Mouse (Mus musculus) embryonic facial prominence, embryonic 10.5 days (tissue): ENCODE measurements around the gene Smad3. TPM values are rescaled to one million over a fixed set of nuclear protein-coding genes. Genes with fewer than 3 reads are reported as not detected.
A peak's percentile ranks its signal among the peaks of the same experiment; 100 is the strongest.

ENCODE experiments used
- DNase-seq: peaks from one replicate; pipeline ENCODE4 v3.0.0-alpha.2; 2017; ENCODE audit warnings: low spot score
- H3K27ac ChIP-seq: fragments of 300-500 bp; sonication (generic); replicated peaks from 2 replicates; pipeline ENCODE4 v1.5.1; 2016; ENCODE audit warnings: mild to moderate bottlenecking
- H3K27me3 ChIP-seq: fragments of 300-500 bp; sonication (generic); replicated peaks from 2 replicates; pipeline ENCODE4 v1.6.1; 2016; ENCODE audit warnings: low read depth, mild to moderate bottlenecking; ENCODE audit not compliant: poor library complexity, severe bottlenecking
- H3K36me3 ChIP-seq: fragments of 300-500 bp; sonication (generic); replicated peaks from 2 replicates; pipeline ENCODE4 v1.6.1; 2016; ENCODE audit warnings: mild to moderate bottlenecking, moderate library complexity
- H3K4me1 ChIP-seq: fragments of 300-500 bp; sonication (generic); 2 replicates; pipeline ENCODE4 v1.6.1; 2016
- H3K4me3 ChIP-seq: fragments of 300-500 bp; sonication (generic); 2 replicates; pipeline ENCODE4 v1.5.1; 2016; ENCODE audit warnings: mild to moderate bottlenecking, moderate library complexity
- H3K9me3 ChIP-seq: fragments of 300-500 bp; sonication (generic); 2 replicates; pipeline ENCODE4 v1.6.1; 2016; ENCODE audit warnings: mild to moderate bottlenecking
- WGBS: fragments of 180-500 bp; shearing (Covaris S2); methylation state at CpG from one replicate; pipeline ENCODE4 v1.1.7; 2016; 5-methylcytosine and 5-hydroxymethylcytosine counted together
- polyA plus RNA-seq: library from polyadenylated mRNA; unstranded; fragments of >200 nt; fragmentation: Nextera tagmentation; extraction: Ambion mirVana; gene quantifications from 2 replicates; pipeline ENCODE4 v1.2.1, GENCODE M21; 2016

Smad3 gene
- polyA plus RNA-seq, 1 experiment from 2014 or later = 23.4 TPM

GRCm38 (mm10) chr9:63660691-63661090 is 97.1 kb downstream of the Smad3 start:
- WGBS = 95% methylated on average over 3 of the region's 3 CpGs
- DNase-seq = no peak
- no peak overlapping the region for H3K27ac ChIP-seq
- no peaks in the 10 kb centered on the region for H3K27me3 ChIP-seq
- H3K4me1 ChIP-seq = peaks cover 39% of the 10 kb centered on the region
- H3K36me3 ChIP-seq = peaks cover 90% of the 10 kb centered on the region
- H3K4me3 ChIP-seq = no peak overlapping the region
- no peaks in the 10 kb centered on the region for H3K9me3 ChIP-seq

- no peak overlapping the region for H3K4me3 ChIP-seq
- H3K27ac ChIP-seq = no peak overlapping the region
- 92% methylated on average over 4 of the region's 4 CpGs for WGBS
- no peaks in the 10 kb centered on the region for H3K9me3 ChIP-seq
- DNase-seq = no peak
- H3K36me3 ChIP-seq = peaks cover 90% of the 10 kb centered on the region
- peaks cover 39% of the 10 kb centered on the region for H3K4me1 ChIP-seq
- H3K27me3 ChIP-seq = no peaks in the 10 kb centered on the region
Measured at GRCm38 (mm10) chr9:63660061-63660460, 97.7 kb downstream of the Smad3 start.

GRCm38 (mm10) chr9:63658970-63659371 is 98.8 kb downstream of the Smad3 start:
- WGBS = 79% methylated on average over 5 of the region's 5 CpGs
- Histone ChIP-seq H3K9me3 (no peaks in the 10 kb centered on the region), H3K4me1 (peaks cover 34% of the 10 kb centered on the region), H3K36me3 (peaks cover 92% of the 10 kb centered on the region), H3K27me3 (no peaks in the 10 kb centered on the region), H3K4me3 (no peak overlapping the region), H3K27ac (no peak overlapping the region)
- no peak for DNase-seq

DNA sequence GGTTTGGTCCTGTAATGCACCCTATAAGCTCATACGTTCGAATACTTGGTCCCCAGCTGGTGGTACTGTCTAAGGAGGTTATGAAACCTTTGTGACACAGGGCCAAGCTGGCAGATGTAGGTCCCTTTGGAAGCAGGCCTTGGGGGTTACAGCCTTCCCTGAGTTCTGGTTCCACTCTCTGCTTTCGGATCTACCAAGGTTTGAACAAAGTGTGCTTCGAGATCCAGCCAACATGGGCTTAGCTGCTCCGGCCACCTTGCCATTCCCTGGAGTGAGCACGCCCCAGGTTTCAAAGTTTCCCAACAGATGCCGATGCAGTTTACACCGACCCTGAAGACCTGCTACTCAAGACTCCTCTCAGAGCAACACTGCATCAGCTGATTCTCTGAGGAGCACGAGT is 99.4 kb downstream of the Smad3 start:
- Histone ChIP-seq H3K4me3 (no peak overlapping the region), H3K4me1 (peaks cover 34% of the 10 kb centered on the region), H3K36me3 (peaks cover 92% of the 10 kb centered on the region), H3K27me3 (no peaks in the 10 kb centered on the region), H3K9me3 (no peaks in the 10 kb centered on the region), H3K27ac (no peak overlapping the region)
- no peak for DNase-seq
- WGBS = 94% methylated on average over 9 of the region's 9 CpGs

DNA sequence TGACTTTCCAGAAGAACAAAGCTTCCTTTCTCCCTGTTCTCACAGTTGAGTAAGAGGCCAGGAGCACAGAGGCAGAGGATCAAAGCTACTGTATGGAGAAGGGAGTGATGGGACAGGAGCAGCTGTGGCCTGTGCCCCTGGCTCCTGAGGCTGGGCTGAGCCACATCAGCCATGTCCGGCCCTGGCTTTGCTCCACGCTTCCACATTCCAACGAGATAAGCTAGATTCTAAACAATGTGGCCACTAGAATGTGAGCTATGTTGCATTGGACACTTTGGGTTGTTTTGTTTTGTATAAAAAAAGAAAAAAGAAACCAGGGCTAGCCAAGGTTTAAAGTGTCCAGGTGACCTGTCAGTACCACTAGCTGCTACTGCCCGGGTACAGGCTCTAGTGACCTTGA is 100.6 kb downstream of the Smad3 start:
- Histone ChIP-seq H3K9me3 (no peaks in the 10 kb centered on the region), H3K27ac (no peak overlapping the region), H3K4me1 (peaks cover 27% of the 10 kb centered on the region), H3K4me3 (no peak overlapping the region), H3K36me3 (peaks cover 92% of the 10 kb centered on the region), H3K27me3 (no peaks in the 10 kb centered on the region)
- no peak for DNase-seq
- 82% methylated on average over 4 of the region's 4 CpGs for WGBS

GRCm38 (mm10) chr9:63655092-63655491 is 102.7 kb downstream of the Smad3 start:
- 74% methylated on average over 1 of the region's 1 CpGs for WGBS
- Histone ChIP-seq H3K4me1 (peaks cover 23% of the 10 kb centered on the region), H3K4me3 (no peak overlapping the region), H3K27me3 (no peaks in the 10 kb centered on the region), H3K9me3 (no peaks in the 10 kb centered on the region), H3K36me3 (peaks cover 92% of the 10 kb centered on the region), H3K27ac (no peak overlapping the region)
- no peak for DNase-seq

GRCm38 (mm10) chr9:63654575-63654974 is 103.2 kb downstream of the Smad3 start:
- Histone ChIP-seq H3K36me3 (peaks cover 92% of the 10 kb centered on the region), H3K9me3 (no peaks in the 10 kb centered on the region), H3K4me1 (peaks cover 23% of the 10 kb centered on the region), H3K27ac (no peak overlapping the region), H3K27me3 (no peaks in the 10 kb centered on the region), H3K4me3 (no peak overlapping the region)
- no peak for DNase-seq
- 95% methylated on average over 8 of the region's 8 CpGs for WGBS

GRCm38 (mm10) chr9:63653666-63654065 is 104.1 kb downstream of the Smad3 start:
- no peaks in the 10 kb centered on the region for H3K27me3 ChIP-seq
- H3K4me1 ChIP-seq = peaks cover 21% of the 10 kb centered on the region
- no peak for DNase-seq

GRCm38 (mm10) chr9:63651594-63651993 is 106.2 kb downstream of the Smad3 start:
- WGBS = 88% methylated on average over 11 of the region's 11 CpGs
- H3K9me3 ChIP-seq = no peaks in the 10 kb centered on the region
- peaks cover 21% of the 10 kb centered on the region for H3K4me1 ChIP-seq
- no peak for DNase-seq
- H3K27me3 ChIP-seq = no peaks in the 10 kb centered on the region
- H3K4me3 ChIP-seq = no peak overlapping the region
- H3K27ac ChIP-seq = peak overlapping the region; percentile 10; the same call in 1 of the 2 replicates
- peaks cover 96% of the 10 kb centered on the region for H3K36me3 ChIP-seq

More at GRCm38 (mm10) chr9:63653666-63654065, 104.1 kb downstream of the Smad3 start:
- Histone ChIP-seq H3K4me3 (no peak overlapping the region), H3K27ac (no peak overlapping the region), H3K9me3 (no peaks in the 10 kb centered on the region), H3K36me3 (peaks cover 92% of the 10 kb centered on the region)
- WGBS = 39% methylated on average over 7 of the region's 7 CpGs

DNA sequence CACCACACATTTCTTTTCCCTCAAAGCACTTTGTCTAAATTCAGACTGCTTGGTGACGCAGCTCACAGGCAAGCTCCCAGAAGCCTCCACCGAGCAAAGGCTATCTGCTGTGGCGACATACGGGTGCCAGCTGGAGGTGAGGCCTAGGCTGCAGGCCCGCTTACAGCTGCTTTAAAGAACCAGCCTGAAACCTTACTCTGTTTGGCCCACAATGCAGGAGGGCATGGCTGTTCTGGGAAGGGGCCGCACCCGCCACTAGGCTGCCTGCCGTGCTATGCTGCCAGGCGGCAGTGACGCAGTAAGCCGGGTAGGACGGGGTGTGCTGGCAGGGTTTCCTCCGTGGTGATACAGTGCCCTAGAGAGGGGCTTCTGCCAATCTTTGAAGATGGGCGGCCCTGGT is 106.9 kb downstream of the Smad3 start:
- WGBS = 89% methylated on average over 14 of the region's 14 CpGs
- DNase-seq = no peak
- Histone ChIP-seq H3K27ac (peak overlapping the region; percentile 10; the same call in 1 of the 2 replicates), H3K4me3 (no peak overlapping the region), H3K9me3 (no peaks in the 10 kb centered on the region), H3K36me3 (peaks cover 100% of the 10 kb centered on the region), H3K4me1 (peaks cover 21% of the 10 kb centered on the region), H3K27me3 (no peaks in the 10 kb centered on the region)

DNA sequence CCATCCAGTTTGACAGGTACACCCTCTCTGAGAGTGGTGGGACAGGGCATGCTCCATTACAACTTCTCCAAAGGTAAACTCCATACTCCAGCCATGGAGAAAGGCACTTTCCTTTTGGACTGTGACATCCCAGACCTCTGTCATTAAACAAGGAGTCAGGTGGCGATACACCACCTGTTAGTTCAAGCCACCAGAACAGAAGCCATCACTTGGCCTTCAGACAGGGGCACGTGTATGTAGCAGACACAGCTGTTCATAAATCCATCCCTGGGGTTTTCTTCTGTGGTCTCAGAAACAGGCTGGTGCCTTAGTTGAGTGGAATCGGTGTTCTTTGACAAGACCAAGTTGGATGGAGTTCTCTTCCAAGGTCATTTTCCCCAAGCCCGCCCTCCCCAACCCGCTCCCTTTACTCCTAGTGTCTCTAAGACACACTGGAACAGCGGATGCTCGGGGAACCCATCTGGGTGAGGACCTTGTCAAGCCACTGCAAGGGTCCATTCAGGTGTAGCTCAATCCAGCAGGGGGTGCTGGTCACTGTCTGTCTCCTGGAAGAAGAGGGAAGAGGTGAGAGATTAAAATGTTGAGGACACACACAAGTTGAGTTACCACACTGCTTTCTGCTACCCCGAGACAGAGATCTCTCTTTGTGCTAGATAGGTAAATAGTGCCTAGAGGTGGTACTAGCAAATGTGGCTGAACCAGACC is 107.8 kb downstream of the Smad3 start:
- peaks cover 100% of the 10 kb centered on the region for H3K36me3 ChIP-seq
- no peak overlapping the region for H3K27ac ChIP-seq
- WGBS = 87% methylated on average over 8 of the region's 8 CpGs
- no peaks in the 10 kb centered on the region for H3K27me3 ChIP-seq
- no peaks in the 10 kb centered on the region for H3K9me3 ChIP-seq
- H3K4me1 ChIP-seq = peaks cover 15% of the 10 kb centered on the region
- no peak for DNase-seq
- H3K4me3 ChIP-seq = no peak overlapping the region

GRCm38 (mm10) chr9:63648520-63648918 is 109.3 kb downstream of the Smad3 start:
- Histone ChIP-seq H3K27me3 (no peaks in the 10 kb centered on the region), H3K9me3 (no peaks in the 10 kb centered on the region), H3K36me3 (peaks cover 100% of the 10 kb centered on the region), H3K4me3 (no peak overlapping the region), H3K27ac (no peak overlapping the region), H3K4me1 (peaks cover 6% of the 10 kb centered on the region)
- DNase-seq = no peak
- 87% methylated on average over 9 of the region's 9 CpGs for WGBS
